Mouse (Mus musculus) frontal cortex, adult 2 months (tissue): ENCODE results near the gene Naga. TPM values are rescaled to one million over a fixed set of nuclear protein-coding genes. Genes with fewer than 3 reads are reported as not detected.

ENCODE experiments used
- polyA plus RNA-seq: library from polyadenylated mRNA; depleted of rRNA; stranded (reverse); fragments of >200 nt; gene quantifications from 2 replicates; pipeline ENCODE4 v1.2.3, GENCODE M21; 2012; rRNA removed

The Naga gene
- polyA plus RNA-seq, 1 experiment = 53.4 TPM

Other genes starting within 250 kb of the Naga start
- gene Ccdc134, start 211.0 kb downstream of the Naga start, polyA plus RNA-seq = 23.1 TPM in 2 replicates
- gene Srebf2, start 191.7 kb downstream of the Naga start, polyA plus RNA-seq = 142 and 155 TPM in 2 replicates
- 57.1 and 79.6 TPM in 2 replicates for gene Shisa8, start 126.1 kb downstream of the Naga start, polyA plus RNA-seq
- 1.4 and 2.6 TPM in 2 replicates for gene Tnfrsf13c, start 114.6 kb downstream of the Naga start, polyA plus RNA-seq
- 6.4 and 9.1 TPM in 2 replicates for gene Cenpm, start 94.2 kb downstream of the Naga start, polyA plus RNA-seq
- gene 1500009C09Rik, start 86.5 kb downstream of the Naga start, polyA plus RNA-seq = 176 and 182 TPM in 2 replicates
- 344 and 374 TPM in 2 replicates for gene Sept3, start 64.0 kb downstream of the Naga start, polyA plus RNA-seq
- not detected in 2 replicates for gene Wbp2nl, start 40.0 kb downstream of the Naga start, polyA plus RNA-seq
- 0.48 and 0.70 TPM in 2 replicates for gene Pheta2, start within 50 bp of the Naga start, polyA plus RNA-seq
- gene Smdt1, start within 50 bp of the Naga start, polyA plus RNA-seq = 288 and 325 TPM in 2 replicates
- 498 and 573 TPM in 2 replicates for gene Ndufa6, start 15.4 kb upstream of the Naga start, polyA plus RNA-seq
- 46.2 and 52.6 TPM in 2 replicates for gene Cyp2d22, start 41.3 kb upstream of the Naga start, polyA plus RNA-seq
- not detected in 2 replicates for gene Cyp2d11, start 55.1 kb upstream of the Naga start, polyA plus RNA-seq
- gene Cyp2d10, start 68.3 kb upstream of the Naga start, polyA plus RNA-seq = not detected in 2 replicates
- not detected in 2 replicates for gene Cyp2d9, start 94.5 kb upstream of the Naga start, polyA plus RNA-seq
- gene Cyp2d12, start 216.1 kb upstream of the Naga start, polyA plus RNA-seq = not detected in 2 replicates